Mouse (Mus musculus): ENCODE measurements at regions not wholly inside any gene's neighbourhood (a gene's known extent, or its start where the extent isn't known, plus 50 kb on each side); places are given as distances from the start of the nearest gene placed in this dataset.

DNA sequence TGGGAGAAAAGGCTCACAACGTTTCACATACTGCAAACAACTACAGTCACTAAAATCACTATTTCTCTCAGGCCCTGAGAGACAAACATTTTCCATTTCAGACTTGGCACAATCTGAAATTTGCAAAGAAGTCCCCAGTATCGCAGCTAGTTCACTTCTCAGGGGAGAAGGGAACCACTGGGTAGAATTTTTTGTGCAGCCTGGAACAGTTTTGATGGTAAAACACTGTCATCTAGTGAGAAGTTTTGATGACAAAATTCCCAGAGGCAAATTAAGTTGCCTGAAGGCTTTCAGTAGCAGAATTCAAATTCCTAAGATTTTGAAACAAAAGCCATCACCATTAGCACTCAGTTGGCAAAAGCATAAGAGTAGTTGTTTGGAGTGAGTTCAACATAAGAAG is 195.2 kb upstream of the Nat3 start:
- DNase-seq (ENCODE audit: low read depth), result no peak
- TF ChIP-seq CTCF (IDR thresholded peaks at IDR 0.05; ENCODE audit: borderline replicate concordance, extremely low read depth, insufficient read depth, insufficient read length) (no peak), POLR2A (IDR thresholded peaks at IDR 0.05; ENCODE audit: borderline replicate concordance, extremely low read depth, insufficient read depth, insufficient read length, poor library complexity, severe bottlenecking) (no peak)

GRCm38 (mm10) chr8:67377061-67377460 is 146.6 kb upstream of the Nat3 start:
- no peak for TF ChIP-seq CTCF (IDR thresholded peaks at IDR 0.05; ENCODE audit: borderline replicate concordance, extremely low read depth, insufficient read depth, insufficient read length)
- TF ChIP-seq POLR2A (IDR thresholded peaks at IDR 0.05; ENCODE audit: borderline replicate concordance, extremely low read depth, insufficient read depth, insufficient read length, poor library complexity, severe bottlenecking), result no peak
- DNase-seq (ENCODE audit: low read depth), result no peak

DNA sequence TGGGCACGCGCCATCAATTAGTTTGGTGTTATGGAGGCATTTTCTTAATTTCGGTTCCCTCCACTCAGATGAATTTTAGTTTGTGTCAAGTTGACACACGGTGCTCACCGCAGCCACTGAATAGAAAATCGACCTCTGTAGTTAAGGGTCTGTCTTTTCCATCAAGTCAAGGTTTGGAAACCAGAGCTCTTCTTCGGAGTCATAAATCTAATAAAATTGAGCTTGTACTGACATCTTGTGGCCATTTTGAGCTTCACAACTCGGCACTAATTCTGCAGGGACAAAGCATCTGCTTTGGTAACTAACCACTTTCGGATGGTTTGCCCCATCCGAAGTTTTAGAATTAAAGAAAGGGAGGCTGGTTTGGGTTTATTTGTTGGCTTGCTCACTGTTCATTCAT is 117.7 kb upstream of the Nat3 start:
- no peak for TF ChIP-seq POLR2A (IDR thresholded peaks at IDR 0.05; ENCODE audit: borderline replicate concordance, extremely low read depth, insufficient read depth, insufficient read length, poor library complexity, severe bottlenecking)
- peak; percentile 66; the same call in 1 of the 2 replicates for TF ChIP-seq CTCF (IDR thresholded peaks at IDR 0.05; ENCODE audit: borderline replicate concordance, extremely low read depth, insufficient read depth, insufficient read length)
- peak; percentile 80 for DNase-seq (ENCODE audit: low read depth)

GRCm38 (mm10) chr8:67414826-67415225 is 108.8 kb upstream of the Nat3 start:
- no peak for DNase-seq (ENCODE audit: low read depth)
- no peak for TF ChIP-seq CTCF (IDR thresholded peaks at IDR 0.05; ENCODE audit: borderline replicate concordance, extremely low read depth, insufficient read depth, insufficient read length)

DNA sequence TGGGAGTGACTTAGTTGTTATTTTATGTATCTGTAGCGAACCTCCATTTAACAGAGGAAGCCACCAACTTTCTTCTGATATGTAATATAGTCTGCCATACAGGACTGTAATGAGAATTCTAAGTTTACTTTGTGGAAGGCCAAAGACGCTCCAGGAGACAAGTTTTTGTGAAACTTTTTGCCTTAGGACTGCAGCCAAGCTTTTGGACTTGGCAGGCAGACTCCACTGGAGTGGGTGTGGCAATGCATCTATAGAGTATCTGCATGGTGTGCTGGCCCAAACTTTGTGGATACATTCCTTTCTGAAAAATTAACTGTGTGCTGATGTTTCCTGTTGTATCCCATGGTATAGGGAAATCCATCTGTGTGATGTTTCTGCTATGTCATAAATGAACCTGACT is 101.1 kb upstream of the Nat3 start:
- DNase-seq (ENCODE audit: low read depth), result no peak
- no peak for TF ChIP-seq CTCF (IDR thresholded peaks at IDR 0.05; ENCODE audit: borderline replicate concordance, extremely low read depth, insufficient read depth, insufficient read length)
- no peak for TF ChIP-seq POLR2A (IDR thresholded peaks at IDR 0.05; ENCODE audit: borderline replicate concordance, extremely low read depth, insufficient read depth, insufficient read length, poor library complexity, severe bottlenecking)
